Mouse (Mus musculus): ENCODE results near the gene Mrpl38. TPM values are rescaled to one million over a fixed set of nuclear protein-coding genes. Genes with fewer than 3 reads are reported as not detected.

Gene Mrpl38
- total and polyA plus RNA-seq, 2 experiments from 2014 or later: 56.7 to 63.6 TPM

- H3K4me2 ChIP-seq (ENCODE audit: low read depth): peak overlapping the region; percentile 67
- H3K4me1 ChIP-seq (ENCODE audit: insufficient read depth): 0 out of 2 replicates have a peak, but pooled peaks cover 4% of the 10 kb centered on the region
- H3K27me3 ChIP-seq (ENCODE audit: insufficient read depth, low read length): no peaks in the 10 kb centered on the region
- H3K9me3 ChIP-seq (ENCODE audit: low read length): no peaks in the 10 kb centered on the region
- H3K36me3 ChIP-seq (ENCODE audit: insufficient read depth): peaks cover 21% of the 10 kb centered on the region
- no peak for TF ChIP-seq CTCF (IDR thresholded peaks at IDR 0.05; ENCODE audit: low read depth)
- peak overlapping the region; percentile 71 for H3K9ac ChIP-seq
- DNase-seq: no peak
- H3K4me3 ChIP-seq (ENCODE audit: low read depth, low read length): peak overlapping the region; percentile 52; the same call in 1 of the 2 replicates
- peak overlapping the region; percentile 94; the same call in 1 of the 2 replicates for H3K27ac ChIP-seq (ENCODE audit: low read depth, low read length)
- 85% methylated on average over 15 of the region's 15 CpGs for WGBS
- no peak for ATAC-seq
Measured at GRCm38 (mm10) chr11:116131349-116132170, 7.1 kb downstream of the Mrpl38 start.

DNA sequence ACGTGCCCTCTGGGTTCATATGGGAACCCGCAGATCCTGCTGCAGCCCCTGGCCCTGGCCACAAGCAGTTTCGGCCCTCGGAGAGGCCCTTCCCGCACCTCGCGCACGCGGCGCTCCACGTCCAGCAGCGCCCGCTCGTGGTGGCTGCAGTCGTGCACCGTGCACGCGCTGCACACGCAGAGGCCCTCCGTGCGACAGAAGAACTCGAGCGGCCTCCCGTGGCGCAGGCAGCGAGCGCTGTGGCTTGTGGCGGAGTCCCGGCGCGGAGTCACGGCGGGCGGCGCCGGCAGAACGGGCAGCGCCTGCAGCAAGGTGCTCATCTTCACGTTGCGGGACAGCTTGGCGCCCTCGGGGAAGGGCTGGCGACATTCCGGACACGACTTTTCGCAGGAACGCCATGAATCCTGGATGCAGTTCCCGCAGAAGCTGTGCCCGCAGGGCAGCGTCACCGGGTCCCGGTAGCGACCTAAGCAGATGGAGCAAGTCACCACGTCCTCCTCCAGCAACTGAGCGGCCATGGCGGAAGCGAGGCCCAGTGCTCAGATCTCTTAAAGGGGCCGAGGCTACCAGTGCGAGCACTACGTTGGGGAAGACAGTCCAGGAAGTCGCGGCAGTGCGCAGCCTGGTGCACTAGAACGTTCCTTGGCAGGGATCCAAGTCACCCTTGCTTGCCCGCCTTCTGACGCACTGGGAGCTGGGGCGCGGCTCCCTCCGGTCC is 8.0 kb downstream of the Mrpl38 start, which contains the start of gene Trim65:
Trim65 (minus strand) TSS at position 641 of the 718 bp plus-strand sequence.
- Histone ChIP-seq H3K4me1 (ENCODE audit: insufficient read depth) (0 out of 2 replicates have a peak, but pooled peaks cover 4% of the 10 kb centered on the region), H3K9ac (peak within 1 kb of the TSS; percentile 71), H3K27me3 (ENCODE audit: insufficient read depth, low read length) (no peaks in the 10 kb centered on the region), H3K36me3 (ENCODE audit: insufficient read depth) (peaks cover 24% of the 10 kb centered on the region), H3K27ac (ENCODE audit: low read depth, low read length) (peak within 1 kb of the TSS; percentile 94), H3K4me2 (ENCODE audit: low read depth) (peak within 1 kb of the TSS; percentile 67), H3K4me3 (ENCODE audit: low read depth, low read length) (peak within 1 kb of the TSS; percentile 52), H3K9me3 (ENCODE audit: low read length) (no peaks in the 10 kb centered on the region)
- 2% methylated on average over 69 of the region's 69 CpGs for WGBS
- ATAC-seq: peak; percentile 94
- DNase-seq: peak; percentile 95
- TF ChIP-seq CTCF (IDR thresholded peaks at IDR 0.05; ENCODE audit: low read depth): peak; percentile 99

DNA sequence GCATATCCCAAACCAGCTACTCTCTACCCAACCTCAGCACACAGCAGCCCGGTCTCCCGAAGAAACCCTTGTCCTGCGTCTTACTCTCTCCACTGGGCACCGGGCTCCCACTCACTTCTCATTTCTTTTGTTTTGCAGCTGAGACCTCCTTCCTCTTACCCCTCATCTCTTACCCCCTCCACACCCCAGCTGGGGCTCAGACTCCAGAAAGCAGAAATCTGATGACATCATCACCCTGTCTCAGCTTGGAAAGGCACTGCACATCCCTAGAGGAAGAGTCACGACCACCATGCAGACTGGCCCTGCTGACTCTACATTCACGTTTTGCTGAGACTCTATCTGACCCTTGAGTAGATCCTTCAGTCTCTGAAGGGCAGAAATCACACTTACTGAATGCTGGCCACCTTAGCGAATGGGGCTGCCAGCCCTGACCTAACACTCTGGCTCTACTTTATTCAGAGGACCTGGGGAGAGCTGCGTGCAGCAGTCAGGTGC is 8.6 kb downstream of the Mrpl38 start:
- H3K9ac ChIP-seq: peak overlapping the region; percentile 71
- no peak for TF ChIP-seq CTCF (IDR thresholded peaks at IDR 0.05; ENCODE audit: low read depth)
- peak overlapping the region; percentile 94 for H3K27ac ChIP-seq (ENCODE audit: low read depth, low read length)
- H3K4me2 ChIP-seq (ENCODE audit: low read depth): peak overlapping the region; percentile 67
- peaks cover 24% of the 10 kb centered on the region for H3K36me3 ChIP-seq (ENCODE audit: insufficient read depth)
- H3K4me1 ChIP-seq (ENCODE audit: insufficient read depth): 0 out of 2 replicates have a peak, but pooled peaks cover 4% of the 10 kb centered on the region
- peak overlapping the region; percentile 52 for H3K4me3 ChIP-seq (ENCODE audit: low read depth, low read length)
- ATAC-seq: peak; percentile 55
- H3K27me3 ChIP-seq (ENCODE audit: insufficient read depth, low read length): no peaks in the 10 kb centered on the region
- DNase-seq: no peak
- WGBS: 33% methylated on average over 8 of the region's 8 CpGs
- H3K9me3 ChIP-seq (ENCODE audit: low read length): no peaks in the 10 kb centered on the region

GRCm38 (mm10) chr11:116129091-116129790 is 9.4 kb downstream of the Mrpl38 start:
- peak overlapping the region; percentile 14; the same call in 1 of the 2 replicates for H3K9ac ChIP-seq

GRCm38 (mm10) chr11:116127986-116128385 is 10.7 kb downstream of the Mrpl38 start:
- Histone ChIP-seq H3K27ac (ENCODE audit: low read depth, low read length) (no peak overlapping the region), H3K27me3 (ENCODE audit: insufficient read depth, low read length) (no peaks in the 10 kb centered on the region), H3K4me2 (ENCODE audit: low read depth) (no peak overlapping the region), H3K9ac (no peak overlapping the region), H3K4me3 (ENCODE audit: low read depth, low read length) (no peak overlapping the region), H3K9me3 (ENCODE audit: low read length) (no peaks in the 10 kb centered on the region), H3K4me1 (ENCODE audit: insufficient read depth) (0 out of 2 replicates have a peak, but pooled peaks cover 4% of the 10 kb centered on the region), H3K36me3 (ENCODE audit: insufficient read depth) (peaks cover 5% of the 10 kb centered on the region; the same call in 1 of the 2 replicates)
- ATAC-seq: no peak
- WGBS: 74% methylated on average over 9 of the region's 9 CpGs
- DNase-seq: no peak
- TF ChIP-seq CTCF (IDR thresholded peaks at IDR 0.05; ENCODE audit: low read depth): no peak

More at GRCm38 (mm10) chr11:116129091-116129790, 9.4 kb downstream of the Mrpl38 start:
- H3K4me2 ChIP-seq (ENCODE audit: low read depth): 0 out of 2 replicates have a peak overlapping the region, but pooled peaks have one; percentile 67
- ATAC-seq (no peak), DNase-seq (no peak)
- 85% methylated on average over 9 of the region's 9 CpGs for WGBS
- no peaks in the 10 kb centered on the region for H3K27me3 ChIP-seq (ENCODE audit: insufficient read depth, low read length)
- H3K27ac ChIP-seq (ENCODE audit: low read depth, low read length): no peak overlapping the region
- H3K36me3 ChIP-seq (ENCODE audit: insufficient read depth): peaks cover 16% of the 10 kb centered on the region
- H3K9me3 ChIP-seq (ENCODE audit: low read length): no peaks in the 10 kb centered on the region
- no peak for TF ChIP-seq CTCF (IDR thresholded peaks at IDR 0.05; ENCODE audit: low read depth)
- 0 out of 2 replicates have a peak, but pooled peaks cover 4% of the 10 kb centered on the region for H3K4me1 ChIP-seq (ENCODE audit: insufficient read depth)
- H3K4me3 ChIP-seq (ENCODE audit: low read depth, low read length): no peak overlapping the region

Measured in forebrain, postnatal 0 days (tissue).